Mouse (Mus musculus) heart, adult 2 months (tissue): Measurements from ENCODE around the gene Usp29.

Experiments
- CTCF ChIP-seq: fragments of 200-600 bp; IDR thresholded peaks from 2 replicates; pipeline ENCODE4 v1.8.1; 2022; ENCODE audit warnings: antibody characterized with exemption, mild to moderate bottlenecking, moderate library complexity
- EP300 ChIP-seq: fragments of 200-500 bp; IDR thresholded peaks from 2 replicates; pipeline ENCODE4 v1.6.1; 2011; ENCODE audit warnings: low read depth, low read length, control low read depth; ENCODE audit not compliant: insufficient read depth

GRCm38 (mm10) chr7:6868831-6869230 lies 138.5 kb downstream of the Usp29 start:
- TF ChIP-seq CTCF = no peak
- no peak for TF ChIP-seq EP300
